Comparison of ENCODE assay signal across 14 mouse cellular contexts in the genomic region with DNA sequence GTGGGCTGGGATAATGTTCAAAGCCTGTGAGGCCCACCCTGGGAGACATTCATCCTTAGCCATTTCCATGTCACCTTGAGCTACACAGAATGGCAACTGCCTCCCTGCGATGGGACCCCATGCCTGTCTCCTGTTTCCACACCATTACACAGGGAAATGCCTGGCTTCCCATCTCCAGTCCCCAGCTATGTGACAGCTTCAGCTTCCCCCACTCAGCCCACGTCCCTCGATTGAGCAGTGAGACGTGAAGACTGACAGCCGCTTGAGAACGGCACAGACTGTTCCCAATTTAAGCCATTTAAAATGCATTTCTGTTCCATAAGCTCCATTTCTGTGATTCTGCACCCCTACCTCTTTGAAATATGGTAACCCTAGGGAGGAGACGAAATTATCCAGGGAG.
DNase-seq lines count a peak whose midpoint lies in the region; ATAC-seq and TF ChIP-seq lines count a peak whose summit lies in the region.
"Had no signal": no experiment of that assay in that cellular context is flagged by ENCODE, and none has a peak within 500 bp of the region (broad histone marks: within the 10 kb centered on the region; RNA-seq: fewer than 3 reads in every experiment).

No protein-coding gene starts in this region.

- H3K4me2 ChIP-seq in kidney, embryonic 15.5 days, result no peak overlapping the region
- H3K4me2 ChIP-seq in hindbrain, embryonic 12.5 days (replicated peaks), result no peak overlapping the region
- H3K4me2 ChIP-seq: liver, embryonic 13.5 days; midbrain, embryonic 12.5 days had no signal

- H3K27ac ChIP-seq in kidney, embryonic 15.5 days, result no peak overlapping the region
- no peak overlapping the region for H3K27ac ChIP-seq in kidney, adult 2 months (ENCODE audit: insufficient read depth, low read depth, low read length)
- peak overlapping the region; percentile 35; the same call in 1 of the 2 replicates for H3K27ac ChIP-seq in hindbrain, embryonic 12.5 days
- H3K27ac ChIP-seq: gastrocnemius, adult 2 months; liver, embryonic 13.5 days; midbrain, embryonic 12.5 days; stomach, postnatal 0 days had no signal

- H3K4me1 ChIP-seq in kidney, embryonic 15.5 days, result peaks cover 18% of the 10 kb centered on the region
- H3K4me1 ChIP-seq in kidney, adult 2 months (ENCODE audit: control insufficient read depth, insufficient read depth, low read length), result no peaks in the 10 kb centered on the region
- peaks cover 9% of the 10 kb centered on the region for H3K4me1 ChIP-seq in hindbrain, embryonic 12.5 days
- H3K4me1 ChIP-seq: liver, embryonic 13.5 days had no signal

- H3K4me3 ChIP-seq in kidney, embryonic 15.5 days (replicated peaks), result no peak overlapping the region
- no peak overlapping the region for H3K4me3 ChIP-seq in kidney, adult 2 months (ENCODE audit: insufficient read depth, low read depth, low read length)
- no peak overlapping the region for H3K4me3 ChIP-seq in hindbrain, embryonic 12.5 days
- H3K4me3 ChIP-seq: gastrocnemius, adult 2 months; liver, embryonic 13.5 days; midbrain, embryonic 12.5 days had no signal

- no peak for TF ChIP-seq CTCF in kidney, adult 2 months (conservative IDR thresholded peaks at IDR 0.05; ENCODE audit: insufficient read depth, insufficient read length, low read depth, low read length)
- no peak for TF ChIP-seq CTCF in brain, embryonic 14.5 days (IDR thresholded peaks at IDR 0.05; ENCODE audit: borderline replicate concordance, extremely low read depth, insufficient read depth, insufficient read length)

- no peak for TF ChIP-seq POLR2A in kidney, adult 2 months (IDR thresholded peaks at IDR 0.05; ENCODE audit: low read depth, low read length)
- TF ChIP-seq POLR2A in brain, embryonic 14.5 days (IDR thresholded peaks at IDR 0.05; ENCODE audit: borderline replicate concordance, extremely low read depth, insufficient read depth, insufficient read length, poor library complexity, severe bottlenecking), result no peak

- DNase-seq in kidney, adult 2 months, result no peak
- DNase-seq in brain, embryonic 14.5 days (ENCODE audit: low read depth), result peak; percentile 56
- DNase-seq in layer of hippocampus, postnatal 36 days, result peak; percentile 60 to 64
- no peak for DNase-seq in spleen, postnatal 36 days (ENCODE audit: low spot score in 2 of 2)
- no peak for DNase-seq in lung, postnatal 25 days (ENCODE audit: low spot score)
- DNase-seq in natural killer cell, adult 2 months (ENCODE audit: low spot score in 2 of 2), result no peak
- DNase-seq: adrenal gland, adult 8-10 months; cerebellum, adult 2 months; gastrocnemius, adult 2 months; liver, embryonic 13.5 days had no signal

- no peaks in the 10 kb centered on the region for H3K36me3 ChIP-seq in kidney, embryonic 15.5 days
- H3K36me3 ChIP-seq in kidney, adult 2 months (ENCODE audit: control insufficient read depth, insufficient read depth, low read length), result no peaks in the 10 kb centered on the region
- no peaks in the 10 kb centered on the region for H3K36me3 ChIP-seq in hindbrain, embryonic 12.5 days
- H3K36me3 ChIP-seq: liver, embryonic 13.5 days; midbrain, embryonic 12.5 days had no signal

- H3K9ac ChIP-seq in kidney, embryonic 15.5 days, result no peak overlapping the region
- no peak overlapping the region for H3K9ac ChIP-seq in hindbrain, embryonic 12.5 days
- H3K9ac ChIP-seq: liver, embryonic 13.5 days; midbrain, embryonic 12.5 days had no signal

- no peaks in the 10 kb centered on the region for H3K9me3 ChIP-seq in kidney, embryonic 15.5 days (replicated peaks)
- H3K9me3 ChIP-seq in hindbrain, embryonic 12.5 days (replicated peaks), result no peaks in the 10 kb centered on the region
- H3K9me3 ChIP-seq: midbrain, embryonic 12.5 days had no signal

- peak; percentile 74 for ATAC-seq in kidney, embryonic 15.5 days (replicated peaks; ENCODE audit: low FRiP score)
- peak; percentile 69 for ATAC-seq in hindbrain, embryonic 12.5 days (ENCODE audit: low FRiP score)

- H3K27me3 ChIP-seq in kidney, embryonic 15.5 days, result no peaks in the 10 kb centered on the region
- H3K27me3 ChIP-seq in kidney, adult 2 months (replicated peaks; ENCODE audit: control insufficient read depth, insufficient read depth, low read length), result no peaks in the 10 kb centered on the region
- H3K27me3 ChIP-seq in hindbrain, embryonic 12.5 days, result no peaks in the 10 kb centered on the region
- H3K27me3 ChIP-seq: liver, embryonic 13.5 days; midbrain, embryonic 12.5 days had no signal

- WGBS in kidney, embryonic 15.5 days, result 39% methylated on average over 7 of the region's 7 CpGs
- 51% methylated on average over 7 of the region's 7 CpGs for WGBS in kidney, adult 2 months
- WGBS in hindbrain, embryonic 12.5 days, result 47% methylated on average over 7 of the region's 7 CpGs

Comparison
In these comparisons a context has a peak if more than half of its experiments do, and no peak if none do; other contexts are left out.
1. DNase-seq: peak in brain, embryonic 14.5 days (single experiment) and layer of hippocampus, postnatal 36 days (2 of 2); none in kidney, adult 2 months (single experiment), spleen, postnatal 36 days (0 of 2), lung, postnatal 25 days (single experiment) and natural killer cell, adult 2 months (0 of 2).